Mouse (Mus musculus): ENCODE data around the gene Mboat1. TPM values are rescaled to one million over a fixed set of nuclear protein-coding genes. Genes with fewer than 3 reads are reported as not detected.

The Mboat1 gene
- polyA plus RNA-seq, 1 experiment from 2014 or later: 18.6 TPM

GRCm38 (mm10) chr13:30239396-30239795, 103.1 kb downstream of the Mboat1 start:
- no peak overlapping the region for H3K27ac ChIP-seq (ENCODE audit: low read length)
- H3K4me1 ChIP-seq (ENCODE audit: insufficient read depth, low read depth, low read length): no peaks in the 10 kb centered on the region
- 68% methylated on average over 6 of the region's 6 CpGs for WGBS
- no peaks in the 10 kb centered on the region for H3K27me3 ChIP-seq (replicated peaks; ENCODE audit: insufficient read depth, low read length)
- no peak overlapping the region for H3K9ac ChIP-seq (replicated peaks; ENCODE audit: low read depth)
- no peak overlapping the region for H3K4me3 ChIP-seq (ENCODE audit: low read depth, low read length)
- DNase-seq (ENCODE audit: low spot score): no peak
- no peaks in the 10 kb centered on the region for H3K36me3 ChIP-seq (ENCODE audit: insufficient read depth, low read length)
- TF ChIP-seq CTCF (IDR thresholded peaks at IDR 0.05) (no peak), EP300 (IDR thresholded peaks at IDR 0.05) (no peak)
- H3K4me2 ChIP-seq (replicated peaks; ENCODE audit: low read depth, low read length): no peak overlapping the region
- H3K9me3 ChIP-seq (ENCODE audit: low read length): no peaks in the 10 kb centered on the region
- ATAC-seq: no peak

DNA sequence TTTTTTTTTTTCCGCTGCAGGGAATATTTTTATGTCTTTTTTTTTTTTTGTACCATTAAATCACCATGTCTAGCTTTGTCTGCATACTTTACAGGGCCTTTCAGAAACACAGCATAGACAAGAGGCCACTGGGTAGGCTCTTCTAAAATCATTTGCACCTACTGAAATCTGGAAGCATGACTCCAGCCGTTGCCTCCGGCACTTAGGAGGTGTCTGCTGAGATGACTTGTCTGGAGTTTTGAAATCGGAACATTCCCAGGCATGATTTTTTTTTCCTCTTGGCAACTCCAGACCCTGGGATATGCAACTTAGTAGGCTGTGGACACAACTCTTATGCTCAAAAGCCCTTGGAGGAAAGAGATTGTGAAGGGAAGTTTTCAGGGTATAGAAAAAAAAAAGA, 109.3 kb downstream of the Mboat1 start:
- WGBS: 40% methylated on average over 4 of the region's 4 CpGs
- peak; percentile 92 for ATAC-seq

DNA sequence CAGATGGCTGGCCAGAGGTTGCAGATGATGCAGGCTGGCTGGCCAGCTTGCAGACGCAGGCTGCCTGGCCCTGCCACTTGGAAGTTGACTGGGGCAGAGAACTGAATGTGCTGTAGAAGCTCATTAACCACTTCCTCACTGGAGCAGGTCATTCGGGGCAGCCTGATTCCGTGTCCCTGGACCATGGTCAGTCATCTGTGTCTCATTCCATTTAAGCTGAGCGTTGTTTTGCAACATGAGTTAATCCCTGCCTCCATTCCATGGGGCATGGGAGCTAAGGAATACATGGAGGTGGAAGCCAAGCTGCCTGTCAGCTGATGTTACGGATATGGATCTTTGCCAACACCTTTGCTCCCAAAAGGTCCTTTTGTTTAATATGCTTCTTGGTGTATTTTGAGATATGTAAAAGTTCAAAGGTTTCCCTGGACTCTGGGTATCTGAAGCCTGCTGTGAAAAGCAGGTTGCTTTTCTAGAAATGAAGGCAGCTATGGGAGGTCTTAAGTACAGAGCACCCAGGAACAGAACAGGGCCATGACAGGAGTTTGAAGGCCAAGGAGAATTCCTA, 114.1 kb downstream of the Mboat1 start:
- 56% methylated on average over 5 of the region's 5 CpGs for WGBS
- Histone ChIP-seq H3K9me3 (ENCODE audit: low read length) (no peaks in the 10 kb centered on the region), H3K4me1 (ENCODE audit: insufficient read depth, low read depth, low read length) (no peaks in the 10 kb centered on the region; the same call in 1 of the 2 replicates), H3K4me3 (ENCODE audit: low read depth, low read length) (no peak overlapping the region), H3K4me2 (replicated peaks; ENCODE audit: low read depth, low read length) (no peak overlapping the region), H3K9ac (replicated peaks; ENCODE audit: low read depth) (no peak overlapping the region), H3K36me3 (ENCODE audit: insufficient read depth, low read length) (no peaks in the 10 kb centered on the region), H3K27ac (ENCODE audit: low read length) (no peak overlapping the region), H3K27me3 (replicated peaks; ENCODE audit: insufficient read depth, low read length) (no peaks in the 10 kb centered on the region)
- no peak for TF ChIP-seq EP300 (IDR thresholded peaks at IDR 0.05)
- TF ChIP-seq CTCF (IDR thresholded peaks at IDR 0.05): no peak
- ATAC-seq (no peak), DNase-seq (ENCODE audit: low spot score) (no peak)

More for the DNA sequence above, 109.3 kb downstream of the Mboat1 start:
- Histone ChIP-seq H3K27me3 (replicated peaks; ENCODE audit: insufficient read depth, low read length) (no peaks in the 10 kb centered on the region), H3K4me3 (ENCODE audit: low read depth, low read length) (0 out of 2 replicates have a peak overlapping the region, but pooled peaks have one; percentile 5), H3K9ac (replicated peaks; ENCODE audit: low read depth) (no peak overlapping the region), H3K27ac (ENCODE audit: low read length) (peak overlapping the region; percentile 66; the same call in 1 of the 2 replicates), H3K36me3 (ENCODE audit: insufficient read depth, low read length) (no peaks in the 10 kb centered on the region), H3K4me1 (ENCODE audit: insufficient read depth, low read depth, low read length) (no peaks in the 10 kb centered on the region), H3K9me3 (ENCODE audit: low read length) (no peaks in the 10 kb centered on the region), H3K4me2 (replicated peaks; ENCODE audit: low read depth, low read length) (peak overlapping the region; percentile 42; the same call in 1 of the 2 replicates)
- TF ChIP-seq EP300 (IDR thresholded peaks at IDR 0.05) (peak; percentile 76), CTCF (IDR thresholded peaks at IDR 0.05) (no peak)
- peak; percentile 89 for DNase-seq (ENCODE audit: low spot score)

- H3K4me3 ChIP-seq (ENCODE audit: low read depth, low read length): no peak overlapping the region
- no peak overlapping the region for H3K9ac ChIP-seq (replicated peaks; ENCODE audit: low read depth)
- ATAC-seq: no peak
- no peak for DNase-seq (ENCODE audit: low spot score)
- WGBS: 60% methylated on average over 3 of the region's 3 CpGs
- H3K4me2 ChIP-seq (replicated peaks; ENCODE audit: low read depth, low read length): no peak overlapping the region
- H3K4me1 ChIP-seq (ENCODE audit: insufficient read depth, low read depth, low read length): no peaks in the 10 kb centered on the region; the same call in 1 of the 2 replicates
- H3K27me3 ChIP-seq (replicated peaks; ENCODE audit: insufficient read depth, low read length): no peaks in the 10 kb centered on the region
- no peaks in the 10 kb centered on the region for H3K9me3 ChIP-seq (ENCODE audit: low read length)
- no peak for TF ChIP-seq CTCF (IDR thresholded peaks at IDR 0.05)
- no peak for TF ChIP-seq EP300 (IDR thresholded peaks at IDR 0.05)
- no peak overlapping the region for H3K27ac ChIP-seq (ENCODE audit: low read length)
- no peaks in the 10 kb centered on the region for H3K36me3 ChIP-seq (ENCODE audit: insufficient read depth, low read length)
These were observed 115.1 kb downstream of the Mboat1 start for GRCm38 (mm10) chr13:30251431-30251830.

DNA sequence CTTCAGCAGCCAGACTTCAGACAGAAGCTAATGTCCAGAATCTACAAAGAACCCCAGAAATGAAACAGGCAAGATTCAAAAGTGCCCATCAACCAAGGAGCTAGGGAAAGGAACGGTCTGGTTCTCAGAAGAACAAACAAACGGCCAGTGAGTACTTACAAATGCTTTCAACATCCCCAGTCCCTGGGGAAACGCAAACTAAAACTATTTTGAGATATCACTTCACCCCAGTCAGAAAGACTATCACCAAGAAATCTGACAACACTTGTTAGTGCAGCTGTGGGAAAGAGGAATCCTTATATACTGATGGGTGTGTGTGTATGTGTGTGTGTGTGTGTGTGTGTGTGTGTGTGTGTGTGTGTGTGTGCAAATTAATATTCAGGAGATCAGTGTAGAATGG, 116.4 kb downstream of the Mboat1 start:
- 14% methylated on average over 3 of the region's 3 CpGs for WGBS
- ATAC-seq (peak; percentile 63), DNase-seq (ENCODE audit: low spot score) (peak; percentile 75)
- Histone ChIP-seq H3K27ac (ENCODE audit: low read length) (peak overlapping the region; percentile 43; the same call in 1 of the 2 replicates), H3K4me2 (replicated peaks; ENCODE audit: low read depth, low read length) (0 out of 2 replicates have a peak overlapping the region, but pooled peaks have one; percentile 6), H3K36me3 (ENCODE audit: insufficient read depth, low read length) (no peaks in the 10 kb centered on the region), H3K4me3 (ENCODE audit: low read depth, low read length) (no peak overlapping the region), H3K9ac (replicated peaks; ENCODE audit: low read depth) (no peak overlapping the region), H3K4me1 (ENCODE audit: insufficient read depth, low read depth, low read length) (no peaks in the 10 kb centered on the region; the same call in 1 of the 2 replicates), H3K9me3 (ENCODE audit: low read length) (no peaks in the 10 kb centered on the region), H3K27me3 (replicated peaks; ENCODE audit: insufficient read depth, low read length) (no peaks in the 10 kb centered on the region)
- 0 out of 2 replicates have a peak, but pooled peaks have one; percentile 32 for TF ChIP-seq EP300 (IDR thresholded peaks at IDR 0.05)
- TF ChIP-seq CTCF (IDR thresholded peaks at IDR 0.05): no peak

DNA sequence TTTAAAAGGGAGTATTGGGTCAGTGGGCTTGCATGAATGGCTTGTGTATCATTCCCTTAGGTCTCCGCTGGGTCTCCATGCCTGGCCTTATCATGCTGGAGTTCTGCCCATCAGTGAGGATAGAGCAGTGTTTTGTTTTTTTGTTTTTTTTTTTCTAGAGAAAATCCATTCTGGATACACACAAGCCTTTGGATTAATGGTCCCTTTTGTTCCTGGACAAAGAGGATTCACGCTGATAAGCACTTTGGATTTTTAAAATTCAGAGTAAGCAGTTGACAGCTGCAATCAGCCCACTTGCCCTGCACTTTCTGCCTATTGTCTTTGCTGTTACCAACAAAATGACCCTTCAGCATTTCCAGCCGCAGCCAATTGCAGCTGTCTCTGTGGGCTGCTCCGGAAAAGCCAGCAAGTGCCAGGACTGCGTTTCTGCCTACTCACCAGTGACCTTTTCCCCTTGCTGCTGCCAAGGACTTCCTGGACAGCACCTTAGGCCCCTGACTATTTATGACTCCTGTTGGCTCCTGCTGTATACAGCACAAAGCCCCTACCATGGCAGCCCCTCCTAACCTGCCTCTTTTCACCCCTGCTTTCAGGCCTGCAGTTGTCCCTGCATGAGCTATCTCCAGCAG, 117.5 kb downstream of the Mboat1 start:
- 29% methylated on average over 5 of the region's 5 CpGs for WGBS
- Histone ChIP-seq H3K4me1 (ENCODE audit: insufficient read depth, low read depth, low read length) (no peaks in the 10 kb centered on the region; the same call in 1 of the 2 replicates), H3K36me3 (ENCODE audit: insufficient read depth, low read length) (no peaks in the 10 kb centered on the region), H3K4me2 (replicated peaks; ENCODE audit: low read depth, low read length) (no peak overlapping the region), H3K9me3 (ENCODE audit: low read length) (no peaks in the 10 kb centered on the region), H3K27me3 (replicated peaks; ENCODE audit: insufficient read depth, low read length) (no peaks in the 10 kb centered on the region), H3K27ac (ENCODE audit: low read length) (no peak overlapping the region), H3K9ac (replicated peaks; ENCODE audit: low read depth) (no peak overlapping the region), H3K4me3 (ENCODE audit: low read depth, low read length) (no peak overlapping the region)
- TF ChIP-seq EP300 (IDR thresholded peaks at IDR 0.05): no peak
- no peak for TF ChIP-seq CTCF (IDR thresholded peaks at IDR 0.05)
- DNase-seq (ENCODE audit: low spot score) (no peak), ATAC-seq (no peak)

Data from lung, postnatal 0 days (tissue).